Mouse (Mus musculus): ENCODE data around the gene Smg6.
"Not testable (repeated sequence)": the region's sequence is repeated elsewhere in the genome, so short reads cannot be mapped to it uniquely, and the experiment has no call there.

Smg6 gene

GRCm38 (mm10) chr11:75169405-75170080 lies 243.9 kb downstream of the Smg6 start, which contains the start of gene Hic1:
Hic1 (minus strand) TSS chr11:75169519.
- peak; percentile 40 to 44 for DNase-seq

GRCm38 (mm10) chr11:75170136-75170751 lies 244.6 kb downstream of the Smg6 start:
- peak; percentile 97 to 98 for DNase-seq

GRCm38 (mm10) chr11:75171186-75171865 lies 245.7 kb downstream of the Smg6 start:
- DNase-seq: peak in 1 of 2 experiments; percentile 44

- peak; percentile 66 to 68 for DNase-seq
Measured at GRCm38 (mm10) chr11:75172151-75173094, 246.8 kb downstream of the Smg6 start.

- DNase-seq: peak; percentile 96 to 97
Measured at GRCm38 (mm10) chr11:75173095-75173798, 247.6 kb downstream of the Smg6 start.

GRCm38 (mm10) chr11:75173799-75174165 lies 248.2 kb downstream of the Smg6 start:
- no peak for DNase-seq

GRCm38 (mm10) chr11:75174574-75174973 lies 249.0 kb downstream of the Smg6 start:
- not testable (repeated sequence) for DNase-seq

- no peak for DNase-seq
Measured at GRCm38 (mm10) chr11:75178011-75178410, 252.4 kb downstream of the Smg6 start.

GRCm38 (mm10) chr11:75178672-75179208 lies 253.1 kb downstream of the Smg6 start, which contains the start of gene Ovca2:
Ovca2 (minus strand) TSS chr11:75178835.
- DNase-seq: peak; percentile 95

- no peak for DNase-seq
Measured at GRCm38 (mm10) chr11:75183917-75184570, 258.4 kb downstream of the Smg6 start.

- DNase-seq: no peak
Measured at GRCm38 (mm10) chr11:75184573-75184972, 258.9 kb downstream of the Smg6 start.

GRCm38 (mm10) chr11:75184986-75185385 lies 259.4 kb downstream of the Smg6 start:
- DNase-seq: no peak

GRCm38 (mm10) chr11:75189713-75190370 lies 264.2 kb downstream of the Smg6 start:
- peak in 1 of 2 experiments; percentile 22 for DNase-seq

- peak; percentile 86 to 87 for DNase-seq
Measured at GRCm38 (mm10) chr11:75190371-75190724, 264.7 kb downstream of the Smg6 start.

- DNase-seq: no peak
Measured at GRCm38 (mm10) chr11:75190905-75191441, 265.4 kb downstream of the Smg6 start, which contains the start of gene Dph1. Dph1 (minus strand) TSS chr11:75191241.

GRCm38 (mm10) chr11:75191841-75192240 lies 266.2 kb downstream of the Smg6 start:
- DNase-seq: peak; percentile 7 to 24

GRCm38 (mm10) chr11:75192336-75193214 lies 267.0 kb downstream of the Smg6 start:
- peak; percentile 91 to 92 for DNase-seq

- peak; percentile 73 to 82 for DNase-seq
Measured at GRCm38 (mm10) chr11:75193256-75194071, 267.8 kb downstream of the Smg6 start, which contains the start of gene Rtn4rl1. Rtn4rl1 (plus strand) TSS chr11:75193783.

All from cerebellum, postnatal 14 days (tissue).